Mouse (Mus musculus): Measurements from ENCODE around the gene Jmy. TPM values are rescaled to one million over a fixed set of nuclear protein-coding genes. Genes with fewer than 3 reads are reported as not detected.

The Jmy gene
- total RNA-seq, 2 experiments from 2014 or later, result 46.3 to 46.7 TPM

DNA sequence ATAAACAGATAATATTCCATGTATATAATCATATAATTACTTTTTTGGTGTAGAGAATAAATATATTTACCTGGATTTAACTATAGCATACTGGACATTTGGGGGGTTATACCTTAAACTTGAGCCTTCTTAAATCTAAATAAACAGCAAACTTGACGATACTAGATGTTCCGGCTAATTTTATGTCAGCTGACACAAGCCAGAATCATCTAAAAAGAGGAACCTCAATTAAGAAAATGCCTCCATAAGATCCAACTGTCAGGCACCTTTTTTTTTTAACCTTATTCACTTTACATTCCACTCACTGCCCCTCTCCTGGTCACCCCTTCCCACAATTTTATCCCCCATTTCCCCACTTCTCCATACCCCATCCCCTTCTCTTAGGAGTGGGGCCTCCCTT lies 116.0 kb downstream of the Jmy start:
- intact Hi-C loops (cut with DNase I), result loop anchor here (5.0 kb wide), 1 partner anchor 51 kb away; no protein-coding TSS in a partner anchor
- no peak for DNase-seq

DNA sequence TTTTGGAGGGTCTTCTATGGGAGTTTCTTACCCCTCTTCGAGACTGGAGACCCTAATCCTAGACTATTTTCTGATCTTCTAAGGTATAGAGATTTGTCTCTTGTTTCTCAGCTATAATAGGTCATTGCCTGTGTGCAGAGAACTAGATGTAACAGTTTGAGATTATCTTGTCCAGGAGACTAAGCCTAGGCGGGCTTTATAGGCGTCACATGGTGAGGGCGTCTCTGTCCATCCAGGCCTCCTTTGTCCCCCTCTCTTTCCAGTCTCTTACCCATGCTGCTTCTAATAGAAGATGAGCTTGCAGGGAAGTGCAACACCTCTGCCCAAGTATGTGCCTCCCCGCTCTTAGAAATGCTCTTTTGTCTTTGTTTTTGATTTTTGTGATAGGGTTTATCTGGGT lies 116.5 kb downstream of the Jmy start:
- intact Hi-C loops (cut with DNase I), result loop anchor here (5.0 kb wide), 1 partner anchor 51 kb away; no protein-coding TSS in a partner anchor
- DNase-seq, result no peak

DNA sequence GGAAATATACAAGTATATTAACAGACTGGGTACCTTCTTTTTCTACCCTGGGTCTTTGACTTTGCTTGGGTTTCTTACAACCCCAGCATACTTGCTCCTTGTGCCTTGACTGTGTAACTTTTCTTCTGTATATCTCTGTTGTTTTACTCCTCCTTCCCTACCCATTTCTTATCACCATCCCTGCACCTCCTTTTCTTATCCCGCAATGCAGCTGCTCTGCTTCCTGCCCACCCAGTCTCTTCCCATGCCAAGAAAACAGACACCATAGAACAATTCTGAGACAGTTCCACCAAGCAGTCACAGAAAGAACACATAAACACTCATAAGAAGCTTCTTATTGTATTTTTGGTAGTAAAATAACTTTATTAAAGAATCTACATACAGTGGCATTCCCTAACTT lies 118.3 kb downstream of the Jmy start:
- intact Hi-C loops (cut with DNase I), result loop anchor here (5.0 kb wide), 1 partner anchor 49 kb away; no protein-coding TSS in a partner anchor
- DNase-seq, result no peak

DNA sequence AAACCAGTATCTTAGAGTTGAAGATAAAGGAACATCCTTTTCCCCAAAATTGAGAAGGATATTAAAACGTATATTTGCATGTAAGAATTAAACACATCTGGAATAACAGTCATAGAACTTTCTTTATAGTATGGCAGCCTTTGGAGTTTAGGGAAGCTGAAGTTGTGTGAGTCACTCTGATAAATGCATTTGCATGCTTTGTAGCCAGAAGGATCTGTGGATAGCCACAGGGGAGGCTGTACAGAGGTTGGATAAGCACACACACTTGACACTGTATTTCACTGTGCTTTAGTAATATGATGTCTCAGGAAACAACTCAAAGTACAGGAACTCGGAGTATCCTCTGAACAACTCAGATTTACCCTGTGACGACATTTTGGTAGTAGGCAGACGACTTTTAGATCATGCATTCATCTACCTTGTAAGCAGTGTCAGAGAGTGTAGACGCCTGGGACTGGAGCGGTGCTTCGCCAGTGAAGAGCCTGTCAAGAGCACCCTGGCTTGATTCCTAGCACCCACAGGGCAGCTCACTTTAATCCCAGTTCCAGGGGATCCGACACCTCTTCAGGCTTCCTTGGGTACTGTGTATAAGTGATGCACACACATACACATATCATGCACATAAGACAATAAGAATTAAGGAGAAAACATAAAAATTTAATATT lies 119.1 kb downstream of the Jmy start:
- intact Hi-C loops (cut with DNase I), result loop anchor here (5.0 kb wide), 1 partner anchor 48 kb away; no protein-coding TSS in a partner anchor
- no peak for DNase-seq

Other genes starting within 250 kb of the Jmy start
- gene Homer1, start 200.2 kb downstream of the Jmy start, total RNA-seq (2021), result 10 to 100 TPM; 49.5 to 66.8 TPM
- not detected for gene Bhmt, start 138.2 kb upstream of the Jmy start, total RNA-seq (2021)
- gene Bhmt2, start 174.5 kb upstream of the Jmy start, total RNA-seq (2021), result not detected
- not detected for gene Dmgdh, start 174.6 kb upstream of the Jmy start, total RNA-seq (2021)

All from heart, postnatal 36 days (tissue).